Mouse (Mus musculus): ENCODE data around the gene Trpc7. TPM values are rescaled to one million over a fixed set of nuclear protein-coding genes. Genes with fewer than 3 reads are reported as not detected.

Gene Trpc7
- total and polyA plus RNA-seq, 2 experiments = not detected

GRCm38 (mm10) chr13:56790683-56791082 lies 105.1 kb downstream of the Trpc7 start:
- Histone ChIP-seq H3K27ac (replicated peaks; ENCODE audit: insufficient read depth, low read depth, low read length) (no peak overlapping the region), H3K36me3 (ENCODE audit: control insufficient read depth, insufficient read depth, low read length) (no peaks in the 10 kb centered on the region), H3K27me3 (ENCODE audit: control insufficient read depth, insufficient read depth, low read length) (no peaks in the 10 kb centered on the region), H3K79me2 (ENCODE audit: control insufficient read depth, insufficient read depth, low read length) (no peaks in the 10 kb centered on the region), H3K9ac (ENCODE audit: low read depth, low read length) (no peak overlapping the region), H3K4me1 (ENCODE audit: control insufficient read depth, insufficient read depth, low read length) (no peaks in the 10 kb centered on the region), H3K4me3 (ENCODE audit: insufficient read depth, low read depth, low read length) (no peak overlapping the region)
- DNase-seq (ENCODE audit: extremely low read depth, low read depth, low spot score) = no peak
- WGBS = 92% methylated on average over 3 of the region's 3 CpGs
- no peak for TF ChIP-seq POLR2A (IDR thresholded peaks at IDR 0.05; ENCODE audit: extremely low read depth, insufficient read depth, low read length)

GRCm38 (mm10) chr13:56782621-56783020 lies 113.2 kb downstream of the Trpc7 start:
- whole genome bisulfite sequencing = 84% methylated on average over 1 of the region's 1 CpGs
- no peak overlapping the region for H3K27ac ChIP-seq (replicated peaks; ENCODE audit: insufficient read depth, low read depth, low read length)
- no peak for DNase-seq (ENCODE audit: extremely low read depth, low read depth, low spot score)
- no peaks in the 10 kb centered on the region for H3K36me3 ChIP-seq (ENCODE audit: control insufficient read depth, insufficient read depth, low read length)
- no peaks in the 10 kb centered on the region for H3K4me1 ChIP-seq (ENCODE audit: control insufficient read depth, insufficient read depth, low read length)
- TF ChIP-seq POLR2A (IDR thresholded peaks at IDR 0.05; ENCODE audit: extremely low read depth, insufficient read depth, low read length) (no peak), CTCF (IDR thresholded peaks at IDR 0.05; ENCODE audit: low read depth, low read length) (no peak)
- no peaks in the 10 kb centered on the region for H3K79me2 ChIP-seq (ENCODE audit: control insufficient read depth, insufficient read depth, low read length)
- H3K9ac ChIP-seq (ENCODE audit: low read depth, low read length) = no peak overlapping the region
- no peak overlapping the region for H3K4me3 ChIP-seq (ENCODE audit: insufficient read depth, low read depth, low read length)
- H3K27me3 ChIP-seq (ENCODE audit: control insufficient read depth, insufficient read depth, low read length) = no peaks in the 10 kb centered on the region

GRCm38 (mm10) chr13:56781697-56782096 lies 114.1 kb downstream of the Trpc7 start:
- H3K27me3 ChIP-seq (ENCODE audit: control insufficient read depth, insufficient read depth, low read length) = no peaks in the 10 kb centered on the region
- no peak for TF ChIP-seq CTCF (IDR thresholded peaks at IDR 0.05; ENCODE audit: low read depth, low read length)
- TF ChIP-seq POLR2A (IDR thresholded peaks at IDR 0.05; ENCODE audit: extremely low read depth, insufficient read depth, low read length) = no peak
- H3K4me1 ChIP-seq (ENCODE audit: control insufficient read depth, insufficient read depth, low read length) = no peaks in the 10 kb centered on the region
- no peak overlapping the region for H3K27ac ChIP-seq (replicated peaks; ENCODE audit: insufficient read depth, low read depth, low read length)
- DNase-seq (ENCODE audit: extremely low read depth, low read depth, low spot score) = no peak
- H3K9ac ChIP-seq (ENCODE audit: low read depth, low read length) = no peak overlapping the region
- no peak overlapping the region for H3K4me3 ChIP-seq (ENCODE audit: insufficient read depth, low read depth, low read length)
- H3K79me2 ChIP-seq (ENCODE audit: control insufficient read depth, insufficient read depth, low read length) = no peaks in the 10 kb centered on the region
- 77% methylated on average over 3 of the region's 3 CpGs for WGBS
- H3K36me3 ChIP-seq (ENCODE audit: control insufficient read depth, insufficient read depth, low read length) = no peaks in the 10 kb centered on the region

- TF ChIP-seq POLR2A (IDR thresholded peaks at IDR 0.05; ENCODE audit: extremely low read depth, insufficient read depth, low read length) (no peak), CTCF (IDR thresholded peaks at IDR 0.05; ENCODE audit: low read depth, low read length) (no peak)
- 65% methylated on average over 13 of the region's 13 CpGs for WGBS
- no peak overlapping the region for H3K9ac ChIP-seq (ENCODE audit: low read depth, low read length)
- no peaks in the 10 kb centered on the region for H3K27me3 ChIP-seq (ENCODE audit: control insufficient read depth, insufficient read depth, low read length)
- no peaks in the 10 kb centered on the region for H3K36me3 ChIP-seq (ENCODE audit: control insufficient read depth, insufficient read depth, low read length)
- no peak overlapping the region for H3K27ac ChIP-seq (replicated peaks; ENCODE audit: insufficient read depth, low read depth, low read length)
- DNase-seq (ENCODE audit: extremely low read depth, low read depth, low spot score) = no peak
- H3K4me3 ChIP-seq (ENCODE audit: insufficient read depth, low read depth, low read length) = no peak overlapping the region
- no peaks in the 10 kb centered on the region for H3K4me1 ChIP-seq (ENCODE audit: control insufficient read depth, insufficient read depth, low read length)
- H3K79me2 ChIP-seq (ENCODE audit: control insufficient read depth, insufficient read depth, low read length) = no peaks in the 10 kb centered on the region
Observed at GRCm38 (mm10) chr13:56780746-56781469, 114.9 kb downstream of the Trpc7 start.

GRCm38 (mm10) chr13:56774304-56774703 lies 121.5 kb downstream of the Trpc7 start:
- TF ChIP-seq CTCF (IDR thresholded peaks at IDR 0.05; ENCODE audit: low read depth, low read length) (no peak), POLR2A (IDR thresholded peaks at IDR 0.05; ENCODE audit: extremely low read depth, insufficient read depth, low read length) (no peak)
- no peak for DNase-seq (ENCODE audit: extremely low read depth, low read depth, low spot score)
- no peaks in the 10 kb centered on the region for H3K27me3 ChIP-seq (ENCODE audit: control insufficient read depth, insufficient read depth, low read length)
- no peak overlapping the region for H3K4me3 ChIP-seq (ENCODE audit: insufficient read depth, low read depth, low read length)
- H3K9ac ChIP-seq (ENCODE audit: low read depth, low read length) = no peak overlapping the region
- H3K27ac ChIP-seq (replicated peaks; ENCODE audit: insufficient read depth, low read depth, low read length) = no peak overlapping the region
- no peaks in the 10 kb centered on the region for H3K79me2 ChIP-seq (ENCODE audit: control insufficient read depth, insufficient read depth, low read length)
- H3K36me3 ChIP-seq (ENCODE audit: control insufficient read depth, insufficient read depth, low read length) = no peaks in the 10 kb centered on the region
- 70% methylated on average over 5 of the region's 5 CpGs for WGBS
- H3K4me1 ChIP-seq (ENCODE audit: control insufficient read depth, insufficient read depth, low read length) = no peaks in the 10 kb centered on the region

- Histone ChIP-seq H3K36me3 (ENCODE audit: control insufficient read depth, insufficient read depth, low read length) (no peaks in the 10 kb centered on the region), H3K79me2 (ENCODE audit: control insufficient read depth, insufficient read depth, low read length) (no peaks in the 10 kb centered on the region), H3K27ac (replicated peaks; ENCODE audit: insufficient read depth, low read depth, low read length) (no peak overlapping the region), H3K27me3 (ENCODE audit: control insufficient read depth, insufficient read depth, low read length) (no peaks in the 10 kb centered on the region), H3K4me3 (ENCODE audit: insufficient read depth, low read depth, low read length) (no peak overlapping the region), H3K9ac (ENCODE audit: low read depth, low read length) (no peak overlapping the region), H3K4me1 (ENCODE audit: control insufficient read depth, insufficient read depth, low read length) (no peaks in the 10 kb centered on the region)
- TF ChIP-seq CTCF (IDR thresholded peaks at IDR 0.05; ENCODE audit: low read depth, low read length) (no peak), POLR2A (IDR thresholded peaks at IDR 0.05; ENCODE audit: extremely low read depth, insufficient read depth, low read length) (no peak)
- 53% methylated on average over 14 of the region's 14 CpGs for WGBS
- DNase-seq (ENCODE audit: extremely low read depth, low read depth, low spot score) = no peak
Observed at GRCm38 (mm10) chr13:56773262-56773870, 122.4 kb downstream of the Trpc7 start.

Measured in liver, adult 2 months (tissue).